In genomic region chr12:81160831-81161230, GRCm38 (mm10) we compare ENCODE assay signal across 9 mouse cellular contexts.
DNase-seq lines count a peak whose midpoint lies in the region; ATAC-seq and TF ChIP-seq lines count a peak whose summit lies in the region.
"Had no signal": no experiment of that assay in that cellular context is flagged by ENCODE, and none has a peak within 500 bp of the region (broad histone marks: within the 10 kb centered on the region; RNA-seq: fewer than 3 reads in every experiment).

No protein-coding gene starts in this region.

- H3K4me3 ChIP-seq in ES-E14 (ENCODE audit: insufficient read depth in 1 of 2, low read depth in 1 of 2, low read length in 2 of 2, poor library complexity in 1 of 2, severe bottlenecking in 1 of 2), result no peak overlapping the region
- H3K4me3 ChIP-seq: midbrain, embryonic 12.5 days had no signal

- H3K4me1 ChIP-seq in ES-E14 (ENCODE audit: control insufficient read depth in 2 of 2, insufficient read depth in 2 of 2, low read length in 2 of 2, poor library complexity in 1 of 2), result no peaks in the 10 kb centered on the region

- no peak overlapping the region for H3K9ac ChIP-seq in ES-E14 (ENCODE audit: insufficient read depth, low read depth, low read length, poor library complexity, severe bottlenecking)
- H3K9ac ChIP-seq: midbrain, embryonic 12.5 days had no signal

- peak; percentile 43 to 53 for DNase-seq in kidney, postnatal 4 days
- DNase-seq in kidney, postnatal 14 days, result no peak
- DNase-seq in B cell, adult 2 months, result peak; percentile 5 to 14
- DNase-seq in ES-E14 (ENCODE audit: low read depth, low spot score), result peak; percentile 28
- peak; percentile 51 for DNase-seq in embryo, embryonic 11 days
- DNase-seq in urinary bladder, postnatal 4 days (ENCODE audit: low spot score in 2 of 2), result no peak
- DNase-seq in urinary bladder, postnatal 10 days (ENCODE audit: low spot score), result no peak

- H3K36me3 ChIP-seq in ES-E14 (ENCODE audit: control insufficient read depth, insufficient read depth, low read length, poor library complexity, severe bottlenecking), result no peaks in the 10 kb centered on the region
- H3K36me3 ChIP-seq: midbrain, embryonic 12.5 days had no signal

- H3K9me3 ChIP-seq in ES-E14 (ENCODE audit: control insufficient read depth, insufficient read depth, low read depth, low read length), result no peaks in the 10 kb centered on the region
- H3K9me3 ChIP-seq: midbrain, embryonic 12.5 days had no signal

- in situ Hi-C loops in ES-E14 (cut with MboI; ENCODE audit: low sequenced_read_pairs in 2 of 2, unreplicated experiment in 2 of 2), result no loop called here

- H3K27ac ChIP-seq in ES-E14 (ENCODE audit: insufficient read depth, low read depth, low read length, poor library complexity, severe bottlenecking), result no peak overlapping the region
- H3K27ac ChIP-seq: midbrain, embryonic 12.5 days had no signal

- no peak for ATAC-seq in erythroblast, adult 5-6 weeks (replicated peaks; ENCODE audit: low FRiP score, poor library complexity, severe bottlenecking)

TF ChIP-seq in ES-E14, 5 proteins besides CTCF, POLR2A, EP300 and RAD21:
- no peak for TF ChIP-seq MAFK (IDR thresholded peaks at IDR 0.05; ENCODE audit: insufficient read depth, low read depth, low read length)
- no peak for TF ChIP-seq CHD2 (IDR thresholded peaks at IDR 0.05; ENCODE audit: low read depth, low read length)
- TF ChIP-seq HCFC1 (IDR thresholded peaks at IDR 0.05; ENCODE audit: borderline replicate concordance, insufficient read depth, low read length), result no peak
- TF ChIP-seq ZC3H11A (IDR thresholded peaks at IDR 0.05; ENCODE audit: borderline replicate concordance, low read depth, low read length), result no peak
- TF ChIP-seq ZNF384 (IDR thresholded peaks at IDR 0.05; ENCODE audit: low read depth, low read length), result no peak

Comparison
In these comparisons a context has a peak if more than half of its experiments do, and no peak if none do; other contexts are left out.
1. DNase-seq: peak in kidney, postnatal 4 days (2 of 2), B cell, adult 2 months (2 of 2), ES-E14 (single experiment) and embryo, embryonic 11 days (single experiment); none in kidney, postnatal 14 days (single experiment), urinary bladder, postnatal 4 days (0 of 2) and urinary bladder, postnatal 10 days (single experiment).